Mouse (Mus musculus) embryonic fibroblast, embryonic 13.5 days (primary cell): ENCODE measurements around the gene 4930455H04Rik. TPM values are rescaled to one million over a fixed set of nuclear protein-coding genes. Genes with fewer than 3 reads are reported as not detected.

Source experiments
- H3K27ac ChIP-seq: 2 replicates; pipeline ENCODE4 v1.5.1; 2012; ENCODE audit warnings: low read length, control low read depth, inconsistent platforms; ENCODE audit not compliant: insufficient read depth
- H3K4me1 ChIP-seq: 2 replicates; pipeline ENCODE4 v1.6.1; 2011; ENCODE audit warnings: low read length; ENCODE audit not compliant: control insufficient read depth, insufficient read depth
- H3K4me3 ChIP-seq: 2 replicates; pipeline ENCODE4 v1.5.1; 2011; ENCODE audit warnings: mild to moderate bottlenecking, control low read depth, low read length; ENCODE audit not compliant: insufficient read depth
- CTCF ChIP-seq: IDR thresholded peaks from 2 replicates; pipeline ENCODE4 v1.5.1; 2011; ENCODE audit warnings: mild to moderate bottlenecking, control low read depth, low read length, moderate library complexity, borderline replicate concordance; ENCODE audit not compliant: insufficient read depth
- POLR2A ChIP-seq: IDR thresholded peaks from 2 replicates; pipeline ENCODE4 v1.6.1; 2011; ENCODE audit warnings: low read depth, mild to moderate bottlenecking, control low read depth, low read length, moderate library complexity
- polyA plus RNA-seq: library from polyadenylated mRNA; stranded (reverse); fragments of >200 nt; gene quantifications from 2 replicates; pipeline ENCODE4 v1.2.4, GENCODE M21; 2011; ENCODE audit warnings: low read depth; ENCODE audit not compliant: missing spikeins, insufficient read length

4930455H04Rik gene
- polyA plus RNA-seq, 1 experiment, result not detected

DNA sequence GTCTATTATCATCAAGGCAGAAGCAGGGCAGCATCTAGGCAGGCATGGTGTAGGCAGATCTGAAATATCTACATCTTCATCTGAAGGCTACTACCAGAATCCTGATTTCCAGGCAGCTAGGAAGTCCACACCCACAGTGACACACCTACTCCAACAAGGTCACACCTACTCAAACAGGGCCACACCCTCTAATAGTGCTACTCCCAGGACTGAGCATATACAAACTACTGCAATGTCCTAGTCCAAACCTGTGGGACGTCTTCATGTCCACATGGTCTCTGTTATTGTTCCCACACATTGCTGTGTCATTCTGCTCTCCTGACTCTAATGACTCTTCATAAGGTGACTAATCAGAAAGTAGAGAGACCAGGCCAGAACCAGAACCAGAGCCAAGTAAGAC lies 56.0 kb downstream of the 4930455H04Rik start:
- no peak overlapping the region for H3K4me3 ChIP-seq
- H3K27ac ChIP-seq, result no peak overlapping the region
- TF ChIP-seq CTCF, result no peak
- TF ChIP-seq POLR2A, result no peak
- H3K4me1 ChIP-seq, result no peaks in the 10 kb centered on the region

DNA sequence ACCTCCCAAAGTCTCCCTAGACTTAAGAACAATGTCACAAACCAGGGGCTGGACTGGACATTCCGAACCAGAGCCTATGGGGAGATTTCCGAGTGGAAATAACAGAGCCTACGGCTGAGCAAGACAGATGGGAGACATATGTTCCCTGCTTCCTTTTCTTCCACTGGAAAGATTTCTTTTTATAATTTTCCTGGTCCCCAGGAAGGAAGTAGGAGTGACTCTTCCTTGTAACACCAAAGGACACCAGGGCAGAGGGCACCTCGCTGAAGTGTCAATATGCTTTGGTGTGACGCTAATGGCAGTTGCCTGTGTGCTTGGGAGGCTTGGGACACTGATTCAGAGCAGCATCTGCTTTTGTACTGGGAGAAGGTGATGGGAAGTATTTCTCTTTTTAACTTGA lies 56.5 kb downstream of the 4930455H04Rik start:
- Histone ChIP-seq H3K4me1 (no peaks in the 10 kb centered on the region), H3K27ac (no peak overlapping the region), H3K4me3 (no peak overlapping the region)
- no peak for TF ChIP-seq POLR2A

DNA sequence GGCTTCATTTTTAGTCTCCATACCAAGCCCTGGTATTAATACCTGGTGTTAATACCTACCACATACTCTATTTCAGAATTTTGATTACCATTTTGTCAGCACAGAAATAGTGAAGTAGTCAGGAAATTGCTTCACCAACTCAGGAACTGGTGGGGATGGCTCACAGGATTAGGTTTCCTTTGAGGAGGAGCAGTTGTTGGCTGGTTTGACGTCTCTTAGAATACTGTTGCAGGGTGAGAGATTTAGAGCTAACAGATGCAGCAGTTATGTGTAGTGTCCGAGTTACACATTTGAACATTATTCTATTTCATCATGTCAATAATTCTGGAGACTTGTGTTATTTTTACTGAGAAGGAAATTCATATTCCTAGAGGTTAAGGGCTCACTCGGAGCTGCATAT lies 57.4 kb downstream of the 4930455H04Rik start:
- H3K4me3 ChIP-seq, result no peak overlapping the region
- no peak overlapping the region for H3K27ac ChIP-seq
- no peaks in the 10 kb centered on the region for H3K4me1 ChIP-seq
- TF ChIP-seq POLR2A, result no peak
- TF ChIP-seq CTCF, result no peak

Other genes with a start within 250 kb of the 4930455H04Rik start
- gene Agl, start 160.1 kb upstream of the 4930455H04Rik start, polyA plus RNA-seq, result 32.2 and 33.6 TPM in 2 replicates
- 32.4 and 45.3 TPM in 2 replicates for gene Frrs1, start 108.8 kb upstream of the 4930455H04Rik start, polyA plus RNA-seq
- gene Palmd, start 720 bp downstream of the 4930455H04Rik start, polyA plus RNA-seq, result 5.2 and 6.6 TPM in 2 replicates